Mouse (Mus musculus): Measurements from ENCODE around the gene Purb. TPM values are rescaled to one million over a fixed set of nuclear protein-coding genes. Genes with fewer than 3 reads are reported as not detected.

Purb gene
- 28.3 TPM for polyA plus RNA-seq (2014; fragmentation: Illumina TruSeq; extraction: RNeasy Lipid Tissue Mini Kit (QIAGEN cat#74804); ENCODE audit: low read depth, low replicate concordance)

DNA sequence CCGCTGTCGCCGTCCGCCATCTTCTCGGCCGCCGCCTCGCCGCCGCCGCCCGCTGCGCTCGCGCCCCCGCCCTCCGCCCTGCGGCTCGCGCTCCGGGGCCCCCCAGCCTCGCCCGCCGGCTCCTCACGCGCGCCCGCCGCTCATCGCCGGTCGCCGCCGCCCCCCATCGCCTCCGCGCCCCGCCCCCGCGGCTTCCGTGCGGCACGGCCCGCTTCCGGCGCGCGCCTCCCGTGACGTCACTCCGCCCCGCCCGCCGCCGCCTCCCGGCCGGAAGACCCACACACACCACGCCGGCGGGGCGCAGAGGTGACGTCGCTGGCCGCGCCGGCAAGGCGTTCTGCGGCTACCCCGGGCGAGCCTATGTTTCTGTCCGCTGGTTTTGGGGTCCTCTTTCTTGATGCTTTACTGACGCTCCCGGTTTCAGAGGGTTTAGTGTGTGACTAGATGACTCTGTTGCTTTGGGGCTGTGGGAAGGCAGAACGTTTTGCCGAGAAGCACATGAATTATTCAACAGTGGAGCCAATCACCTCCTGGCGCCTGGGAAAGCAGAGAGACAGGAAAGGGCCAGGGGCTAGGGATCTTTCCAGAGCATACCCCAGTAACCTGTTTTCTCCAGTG, at the start of gene Purb:
Gene Purb (minus strand): TSS at position 51 of the 618 bp plus-strand sequence.

DNA sequence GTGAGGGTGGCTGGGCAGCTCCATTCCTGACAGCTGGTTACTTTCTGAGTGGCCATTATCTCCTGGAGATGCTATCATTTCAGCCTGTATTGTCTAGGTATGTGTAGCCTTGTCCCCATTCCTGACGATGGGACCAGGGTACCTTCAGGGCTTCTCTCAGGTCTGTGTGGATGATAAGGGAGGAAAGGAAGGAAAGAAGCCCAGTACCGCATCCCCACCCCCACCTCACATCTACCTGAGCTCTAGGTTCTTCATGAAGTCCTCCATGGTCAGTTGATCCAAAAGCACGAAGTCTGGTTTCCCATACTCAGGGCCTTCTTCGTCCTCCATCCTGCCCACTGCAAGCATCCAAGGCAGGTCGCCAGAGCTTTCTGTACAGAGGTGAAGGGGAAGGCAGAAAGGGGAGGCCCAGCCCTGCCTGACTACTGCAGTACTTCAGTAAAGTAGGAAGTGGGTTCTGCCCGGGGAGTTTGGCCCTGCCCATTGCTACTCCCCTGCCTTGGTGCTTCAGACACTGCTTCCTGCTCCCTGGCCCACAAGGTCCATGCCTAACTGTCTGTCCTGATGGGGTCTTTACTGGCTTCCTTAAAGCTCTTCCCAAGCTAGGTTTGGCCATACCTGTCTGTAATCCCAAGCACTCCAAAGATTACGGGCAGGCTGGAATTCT, 44.9 kb upstream of the Purb start, which contains the start of gene Myo1g:
Gene Myo1g (minus strand): TSS at position 459 of the 667 bp plus-strand sequence.

DNA sequence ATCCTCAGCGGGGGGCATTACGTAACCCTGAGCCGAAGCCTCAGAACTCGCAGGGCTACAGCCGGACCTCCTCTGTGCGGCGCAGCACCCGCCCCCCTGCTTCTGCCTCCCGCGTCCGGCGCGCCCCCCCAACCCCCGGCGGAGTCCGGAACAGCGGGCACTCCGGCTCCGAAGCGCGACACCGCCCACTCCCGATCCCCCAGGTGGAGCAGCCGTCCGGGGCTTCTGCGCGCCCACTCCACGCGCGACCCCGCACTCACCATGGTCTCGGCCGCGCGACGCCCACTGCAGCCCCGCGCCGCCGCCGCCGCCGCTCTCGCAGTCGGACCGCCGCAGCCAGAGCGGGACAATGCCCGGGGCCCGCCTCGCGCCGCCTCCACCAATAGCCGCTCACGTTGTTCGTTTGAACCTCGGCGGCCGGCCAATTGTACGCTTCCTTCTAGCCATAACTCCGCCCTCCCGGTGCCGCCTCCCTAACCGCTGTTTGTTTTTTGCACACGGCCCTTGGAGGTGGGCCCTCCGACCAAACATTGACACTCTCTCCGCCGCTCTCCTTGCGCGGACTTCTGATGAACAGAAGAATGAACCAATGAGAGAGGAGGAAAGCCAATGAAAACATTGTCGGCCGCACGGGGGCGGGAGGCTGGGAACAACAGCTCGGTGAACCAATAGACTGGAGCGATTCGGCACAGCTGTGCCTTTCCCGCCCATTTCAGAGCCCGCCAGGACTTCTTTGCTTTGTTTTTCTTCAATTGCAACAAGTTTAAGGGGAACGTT, 31.5 kb downstream of the Purb start, which contains the start of gene H2afv:
Gene H2afv (minus strand): TSS at position 367 of the 777 bp plus-strand sequence.

Other genes with a start within 250 kb of the Purb start
- 1.2 TPM for gene Npc1l1, start 245.8 kb downstream of the Purb start, polyA plus RNA-seq (2014; fragmentation: Illumina TruSeq; extraction: RNeasy Lipid Tissue Mini Kit (QIAGEN cat#74804); ENCODE audit: low read depth, low replicate concordance)
- gene Ddx56, start 208.1 kb downstream of the Purb start, polyA plus RNA-seq (2014; fragmentation: Illumina TruSeq; extraction: RNeasy Lipid Tissue Mini Kit (QIAGEN cat#74804); ENCODE audit: low read depth, low replicate concordance) = 36.3 TPM
- gene Tmed4, start 201.0 kb downstream of the Purb start, polyA plus RNA-seq (2014; fragmentation: Illumina TruSeq; extraction: RNeasy Lipid Tissue Mini Kit (QIAGEN cat#74804); ENCODE audit: low read depth, low replicate concordance) = 187 TPM
- 143 TPM for gene Ogdh, start 184.3 kb downstream of the Purb start, polyA plus RNA-seq (2014; fragmentation: Illumina TruSeq; extraction: RNeasy Lipid Tissue Mini Kit (QIAGEN cat#74804); ENCODE audit: low read depth, low replicate concordance)
- 44.5 TPM for gene Zmiz2, start 86.8 kb downstream of the Purb start, polyA plus RNA-seq (2014; fragmentation: Illumina TruSeq; extraction: RNeasy Lipid Tissue Mini Kit (QIAGEN cat#74804); ENCODE audit: low read depth, low replicate concordance)
- gene Ppia, start 60.5 kb downstream of the Purb start, polyA plus RNA-seq (2014; fragmentation: Illumina TruSeq; extraction: RNeasy Lipid Tissue Mini Kit (QIAGEN cat#74804); ENCODE audit: low read depth, low replicate concordance) = 1,766 TPM
- gene H2afv, start 31.5 kb downstream of the Purb start, polyA plus RNA-seq (2014; fragmentation: Illumina TruSeq; extraction: RNeasy Lipid Tissue Mini Kit (QIAGEN cat#74804); ENCODE audit: low read depth, low replicate concordance) = 57.8 TPM
- gene Myo1g, start 45.0 kb upstream of the Purb start, polyA plus RNA-seq (2014; fragmentation: Illumina TruSeq; extraction: RNeasy Lipid Tissue Mini Kit (QIAGEN cat#74804); ENCODE audit: low read depth, low replicate concordance) = 5.7 TPM
- gene Ccm2, start 71.0 kb upstream of the Purb start, polyA plus RNA-seq (2014; fragmentation: Illumina TruSeq; extraction: RNeasy Lipid Tissue Mini Kit (QIAGEN cat#74804); ENCODE audit: low read depth, low replicate concordance) = 34.9 TPM
- gene Nacad, start 130.1 kb upstream of the Purb start, polyA plus RNA-seq (2014; fragmentation: Illumina TruSeq; extraction: RNeasy Lipid Tissue Mini Kit (QIAGEN cat#74804); ENCODE audit: low read depth, low replicate concordance) = 2.1 TPM
- 23.7 TPM for gene Tbrg4, start 150.2 kb upstream of the Purb start, polyA plus RNA-seq (2014; fragmentation: Illumina TruSeq; extraction: RNeasy Lipid Tissue Mini Kit (QIAGEN cat#74804); ENCODE audit: low read depth, low replicate concordance)
- not detected for gene Wap, start 162.7 kb upstream of the Purb start, polyA plus RNA-seq (2014; fragmentation: Illumina TruSeq; extraction: RNeasy Lipid Tissue Mini Kit (QIAGEN cat#74804); ENCODE audit: low read depth, low replicate concordance)
- 161 TPM for gene Ramp3, start 182.6 kb upstream of the Purb start, polyA plus RNA-seq (2014; fragmentation: Illumina TruSeq; extraction: RNeasy Lipid Tissue Mini Kit (QIAGEN cat#74804); ENCODE audit: low read depth, low replicate concordance)

Measured in adipose tissue, adult 10 weeks (tissue).